Mouse (Mus musculus) thymus, postnatal 0 days (tissue): ENCODE measurements around the gene Rbak. TPM values are rescaled to one million over a fixed set of nuclear protein-coding genes. Genes with fewer than 3 reads are reported as not detected.
"Not testable (repeated sequence)": the region's sequence is repeated elsewhere in the genome, so short reads cannot be mapped to it uniquely, and the experiment has no call there.

ENCODE experiments used
- DNase-seq: peaks from one replicate; pipeline ENCODE4 v3.0.0-alpha.2; 2015; ENCODE audit warnings: low spot score
- microRNA-seq: library from miRNA; unstranded; fragments of <30 nt; microRNA quantifications from one replicate; pipeline ENCODE4, GENCODE M21; 2016; ENCODE audit warnings: borderline number of aligned reads
- polyA plus RNA-seq: library from polyadenylated mRNA; unstranded; fragments of >200 nt; fragmentation: Nextera tagmentation; extraction: Ambion mirVana; gene quantifications from 2 replicates; pipeline ENCODE4 v1.2.1, GENCODE M21; 2015

Rbak gene
- polyA plus RNA-seq, 1 experiment from 2014 or later, result 9.1 TPM

- DNase-seq, result no peak
Observed at GRCm38 (mm10) chr5:143135042-143135441, 45.5 kb downstream of the Rbak start.

- DNase-seq, result not testable (repeated sequence)
Observed at GRCm38 (mm10) chr5:143134216-143135010, 46.2 kb downstream of the Rbak start.

- peak; percentile 73 for DNase-seq
Observed at GRCm38 (mm10) chr5:143132935-143133514, 47.5 kb downstream of the Rbak start.

GRCm38 (mm10) chr5:143130342-143130741 is 50.2 kb downstream of the Rbak start:
- peak; percentile 43 for DNase-seq

- no peak for DNase-seq
Observed at GRCm38 (mm10) chr5:143129101-143129500, 51.5 kb downstream of the Rbak start.

- DNase-seq, result no peak
Observed at GRCm38 (mm10) chr5:143127837-143128236, 52.7 kb downstream of the Rbak start.

- no peak for DNase-seq
Observed at GRCm38 (mm10) chr5:143126908-143127307, 53.7 kb downstream of the Rbak start.

GRCm38 (mm10) chr5:143126089-143126488 is 54.5 kb downstream of the Rbak start:
- DNase-seq, result no peak

- DNase-seq, result no peak
Observed at GRCm38 (mm10) chr5:143125601-143126000, 55.0 kb downstream of the Rbak start.

GRCm38 (mm10) chr5:143124805-143125378 is 55.7 kb downstream of the Rbak start:
- no peak for DNase-seq

GRCm38 (mm10) chr5:143122673-143123072 is 57.9 kb downstream of the Rbak start:
- DNase-seq, result no peak

Small RNA genes lying within 50 kb of the gene (microRNA-seq; reads per million reads assigned to microRNA genes)
- gene Gm44405, result not detected

Other genes starting within 250 kb of the Rbak start
- gene Fscn1, start 220.4 kb downstream of the Rbak start, polyA plus RNA-seq, result 33.5 and 37.0 TPM in 2 replicates
- gene Rnf216, start 67.8 kb downstream of the Rbak start, polyA plus RNA-seq, result 13.1 and 13.5 TPM in 2 replicates
- gene Olfr718-ps1, start 33.2 kb downstream of the Rbak start, polyA plus RNA-seq, result 0.03 TPM in 1 of 2 replicates, not detected in the other
- 0.08 TPM in 1 of 2 replicates, not detected in the other for gene Spdye4b, start 242 bp upstream of the Rbak start, polyA plus RNA-seq
- gene Spdye4a, start 46.1 kb upstream of the Rbak start, polyA plus RNA-seq, result not detected in 2 replicates
- gene Zfp12, start 54.4 kb upstream of the Rbak start, polyA plus RNA-seq, result 7.9 and 8.1 TPM in 2 replicates
- gene Zfp316, start 89.2 kb upstream of the Rbak start, polyA plus RNA-seq, result 0.75 and 0.78 TPM in 2 replicates
- gene Zfp853, start 112.8 kb upstream of the Rbak start, polyA plus RNA-seq, result 0.04 and 0.08 TPM in 2 replicates
- gene E130309D02Rik, start 134.6 kb upstream of the Rbak start, polyA plus RNA-seq, result 43.4 and 47.8 TPM in 2 replicates
- gene Zdhhc4, start 148.5 kb upstream of the Rbak start, polyA plus RNA-seq, result 88.6 and 97.2 TPM in 2 replicates
- gene Grid2ip, start 176.6 kb upstream of the Rbak start, polyA plus RNA-seq, result 0.05 TPM in 1 of 2 replicates, not detected in the other
- 96.9 and 106 TPM in 2 replicates for gene Kdelr2, start 223.1 kb upstream of the Rbak start, polyA plus RNA-seq